Mouse (Mus musculus) bone marrow, adult 2 months (tissue): ENCODE results near the gene H2afy2.

ENCODE experiments used
- CTCF ChIP-seq: fragments of 200-500 bp; IDR thresholded peaks from 2 replicates; pipeline ENCODE4 v1.5.1; 2011; ENCODE audit warnings: low read length, control low read depth; ENCODE audit not compliant: control insufficient read depth, insufficient read depth
- POLR2A ChIP-seq: fragments of 200-500 bp; IDR thresholded peaks from 2 replicates; pipeline ENCODE4 v1.6.1; 2011; ENCODE audit warnings: low read depth, mild to moderate bottlenecking, control low read depth, low read length, borderline replicate concordance; ENCODE audit not compliant: control insufficient read depth

- TF ChIP-seq CTCF, result no peak
- no peak for TF ChIP-seq POLR2A
These were observed 14.2 kb upstream of the H2afy2 start for GRCm38 (mm10) chr10:61798133-61798576.
